37 mouse cellular contexts compared by ENCODE assay signal in the genomic region with DNA sequence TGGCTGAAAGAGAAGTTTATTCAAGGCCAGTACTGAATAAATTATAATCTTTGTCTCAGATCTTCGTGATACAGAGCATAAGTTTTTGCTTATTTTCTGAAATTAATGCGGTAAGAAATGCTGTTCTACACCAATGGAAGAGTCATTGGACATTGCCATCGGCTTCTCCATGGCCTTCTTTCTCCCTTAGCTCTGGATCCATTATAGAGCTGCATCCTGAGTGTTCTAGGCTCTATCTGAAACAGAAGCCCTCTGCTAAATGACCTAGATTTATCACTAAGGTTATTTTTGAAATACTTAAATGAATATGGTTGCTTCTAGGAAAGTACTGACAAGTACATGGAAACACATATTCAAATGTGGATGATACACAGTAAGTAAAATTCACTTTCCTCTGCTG. TPM values are rescaled to one million over a fixed set of nuclear protein-coding genes. Genes with fewer than 3 reads are reported as not detected.
"Had no signal": no experiment of that assay in that cellular context is flagged by ENCODE, and none has a peak within 500 bp of the region (broad histone marks: within the 10 kb centered on the region; RNA-seq: fewer than 3 reads in every experiment).

No protein-coding gene starts in this region.

- H3K9ac ChIP-seq: heart, embryonic 12.5 days; heart, embryonic 13.5 days; heart, embryonic 15.5 days; hindbrain, embryonic 12.5 days; hindbrain, embryonic 13.5 days; hindbrain, embryonic 14.5 days; hindbrain, embryonic 15.5 days; intestine, embryonic 15.5 days; kidney, embryonic 15.5 days had no signal

- H3K9me3 ChIP-seq: intestine, embryonic 15.5 days had no signal

- DNase-seq: heart, postnatal 10 days; heart, postnatal 14 days; heart, postnatal 36 days; heart, postnatal 4 days; kidney, adult 18-20 months; kidney, adult 2 months; kidney, adult 8-10 months; kidney, adult 9 months; kidney, postnatal 10 days; kidney, postnatal 14 days; kidney, postnatal 36 days; kidney, postnatal 4 days; layer of hippocampus, adult 9-11 months; layer of hippocampus, postnatal 36 days had no signal

- H3K27ac ChIP-seq: heart, embryonic 10.5 days; heart, embryonic 13.5 days; heart, embryonic 15.5 days; hindbrain, embryonic 10.5 days; hindbrain, embryonic 12.5 days; hindbrain, embryonic 13.5 days; hindbrain, embryonic 14.5 days; hindbrain, embryonic 15.5 days; hindbrain, postnatal 0 days; intestine, embryonic 15.5 days; kidney, embryonic 15.5 days; layer of hippocampus, adult 2 months had no signal

- H3K4me3 ChIP-seq: heart, embryonic 10.5 days; heart, embryonic 12.5 days; heart, embryonic 13.5 days; heart, embryonic 15.5 days; hindbrain, embryonic 10.5 days; hindbrain, embryonic 12.5 days; hindbrain, embryonic 13.5 days; hindbrain, embryonic 15.5 days; intestine, embryonic 15.5 days; kidney, embryonic 15.5 days; layer of hippocampus, adult 2 months had no signal

- ATAC-seq: hindbrain, embryonic 16.5 days; hindbrain, postnatal 0 days; inflammation-experienced regulatory T-cells, adult 6 months; intestine, embryonic 15.5 days; intestine, embryonic 16.5 days had no signal

- H3K4me2 ChIP-seq: heart, embryonic 11.5 days; heart, embryonic 12.5 days; heart, embryonic 13.5 days; heart, embryonic 15.5 days; hindbrain, embryonic 12.5 days; hindbrain, embryonic 13.5 days; hindbrain, embryonic 14.5 days; hindbrain, embryonic 15.5 days; intestine, embryonic 15.5 days; kidney, embryonic 15.5 days had no signal

- H3K4me1 ChIP-seq: heart, embryonic 10.5 days; hindbrain, embryonic 10.5 days; hindbrain, embryonic 12.5 days; hindbrain, embryonic 13.5 days; hindbrain, embryonic 15.5 days; intestine, embryonic 15.5 days; kidney, embryonic 15.5 days had no signal

- H3K27me3 ChIP-seq: heart, embryonic 12.5 days; heart, embryonic 13.5 days; heart, embryonic 15.5 days; hindbrain, embryonic 12.5 days; hindbrain, embryonic 13.5 days; hindbrain, embryonic 15.5 days; intestine, embryonic 15.5 days; kidney, embryonic 15.5 days had no signal

RNA-seq across cellular contexts. Expression of a gene that starts 14.3 kb away (rescaled TPM):
- total RNA-seq: hematopoietic stem cell, adult 5-6 weeks had no signal
- polyA plus RNA-seq: hindbrain, embryonic 10.5 days; hindbrain, embryonic 11.5 days; hindbrain, embryonic 12.5 days; hindbrain, embryonic 13.5 days; inflammation-experienced regulatory T-cells, adult 6 months had no signal

RNA-seq across cellular contexts. Expression of a gene that starts 28.7 kb away (rescaled TPM):
- total RNA-seq: heart, postnatal 14 days; heart, postnatal 25 days; hematopoietic stem cell, adult 5-6 weeks; hindbrain, postnatal 0 days had no signal
- polyA plus RNA-seq: heart, embryonic 10.5 days; heart, embryonic 12.5 days; heart, embryonic 15.5 days; heart, postnatal 0 days; hindbrain, embryonic 13.5 days; hindbrain, embryonic 14.5 days; hindbrain, embryonic 15.5 days; hindbrain, embryonic 16.5 days; hindbrain, postnatal 0 days; inflammation-experienced regulatory T-cells, adult 6 months; intestine, embryonic 14.5 days; kidney, embryonic 14.5 days had no signal
